Mouse (Mus musculus) G1E (cell line): ENCODE measurements at regions not wholly inside any gene's neighbourhood (a gene's known extent, or its start where the extent isn't known, plus 50 kb on each side); places are given as distances from the start of the nearest gene placed in this dataset.

Source experiments
- CTCF ChIP-seq: IDR thresholded peaks from 2 replicates; pipeline ENCODE4 v1.5.1; 2012; ENCODE audit warnings: low read depth, low read length, inconsistent platforms, mixed read lengths
- GATA2 ChIP-seq: IDR thresholded peaks from 2 replicates; pipeline ENCODE4 v1.6.1; 2012; ENCODE audit warnings: low read depth, low read length, inconsistent platforms, borderline replicate concordance
- TAL1 ChIP-seq: conservative IDR thresholded peaks from 2 replicates; pipeline ENCODE4 v1.6.1; 2012; ENCODE audit warnings: low read depth, low read length, inconsistent platforms, mixed read lengths

- no peak for TF ChIP-seq CTCF
- no peak for TF ChIP-seq TAL1
- no peak for TF ChIP-seq GATA2
These were observed 448.4 kb upstream of the Rgma start for GRCm38 (mm10) chr7:72926772-72927380.
